Mouse (Mus musculus): ENCODE data around the gene Ankrd34b. TPM values are rescaled to one million over a fixed set of nuclear protein-coding genes. Genes with fewer than 3 reads are reported as not detected.

Ankrd34b gene
- total RNA-seq, 2 experiments from 2014 or later, result 12.7 to 14.0 TPM

DNA sequence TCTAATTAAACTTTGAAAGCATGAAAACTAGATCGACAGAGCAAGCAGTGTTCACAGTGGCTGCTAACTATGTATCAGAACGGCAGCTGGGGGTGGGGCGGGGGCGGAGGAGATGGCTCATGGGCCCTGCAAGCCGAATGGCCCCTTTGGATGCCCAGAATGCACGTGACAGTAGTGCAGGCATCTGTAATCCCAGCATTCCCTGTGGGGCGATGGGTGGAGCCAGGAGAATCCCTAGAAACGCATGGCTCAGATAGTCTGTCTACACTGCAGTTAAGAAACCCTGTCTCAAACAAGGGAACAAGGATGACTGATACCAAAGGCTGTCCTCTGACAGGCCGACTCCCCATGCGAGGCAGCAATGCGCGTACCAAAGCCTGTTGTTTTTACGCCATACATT, 14.6 kb downstream of the Ankrd34b start:
- no peak for TF ChIP-seq CTCF (conservative IDR thresholded peaks at IDR 0.05)
- no peak overlapping the region for H3K4me3 ChIP-seq
- H3K27ac ChIP-seq, result no peak overlapping the region
- DNase-seq (ENCODE audit: low spot score in 2 of 2), result no peak

DNA sequence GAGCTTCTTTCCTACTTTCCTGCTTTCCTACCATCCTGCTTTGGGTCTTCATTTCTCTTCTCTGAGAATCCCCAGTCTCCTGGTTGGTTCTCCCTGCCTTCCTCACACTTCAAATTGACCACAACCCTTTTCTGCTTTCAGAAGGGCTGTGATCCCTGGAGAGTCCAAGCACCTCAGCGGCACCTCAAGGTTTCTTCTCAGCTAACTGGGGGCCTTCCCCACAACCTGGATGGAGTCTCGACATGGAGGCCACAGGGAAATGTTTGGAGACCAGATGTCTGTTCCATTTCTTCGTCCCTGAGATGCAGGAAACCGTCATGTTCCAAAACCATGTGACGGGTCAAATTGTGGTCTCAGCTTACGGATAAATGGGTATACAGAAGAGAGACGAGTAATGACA, 21.2 kb downstream of the Ankrd34b start:
- DNase-seq (ENCODE audit: low spot score in 2 of 2), result no peak
- Histone ChIP-seq H3K4me3 (no peak overlapping the region), H3K27ac (no peak overlapping the region)
- TF ChIP-seq CTCF (conservative IDR thresholded peaks at IDR 0.05), result no peak

DNA sequence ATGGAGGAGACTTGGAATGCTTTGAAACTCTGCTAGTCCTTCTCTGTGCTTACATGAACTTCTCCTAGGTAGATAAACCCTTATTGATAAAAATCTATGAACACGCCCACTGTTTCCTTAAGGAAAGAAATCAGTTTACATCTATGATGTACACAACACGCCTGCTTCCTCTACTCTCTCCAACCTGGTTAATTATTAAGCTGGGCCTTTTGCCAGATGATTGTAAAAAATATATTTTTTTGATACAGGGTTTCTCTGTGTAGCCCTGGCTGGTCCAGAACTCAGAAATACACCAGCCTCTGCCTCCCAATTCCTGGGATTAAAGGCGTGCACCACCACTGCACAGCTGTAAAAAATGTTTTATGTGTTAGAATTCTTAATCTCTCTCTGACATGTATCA, 39.0 kb downstream of the Ankrd34b start:
- no peak for TF ChIP-seq CTCF (conservative IDR thresholded peaks at IDR 0.05)
- H3K4me3 ChIP-seq, result no peak overlapping the region

DNA sequence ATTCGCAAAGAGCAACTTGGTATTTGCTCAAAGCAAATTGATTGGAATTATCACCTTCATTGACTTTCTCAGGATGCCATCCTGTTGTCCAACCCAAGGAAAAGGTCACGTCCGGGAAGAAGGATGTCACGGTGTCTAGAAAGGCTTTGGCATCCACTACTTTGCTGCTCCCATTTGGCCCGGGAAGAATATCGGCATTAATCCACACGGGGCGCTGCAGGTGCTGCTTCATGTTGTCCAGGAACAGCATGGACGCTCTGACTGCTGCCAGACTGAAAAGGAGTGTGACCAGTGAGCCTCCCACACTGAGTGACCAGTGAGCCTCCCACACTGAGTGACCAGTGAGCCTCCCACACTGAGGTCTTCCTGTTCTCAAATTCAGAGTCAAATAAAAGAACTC, 42.2 kb downstream of the Ankrd34b start:
- Histone ChIP-seq H3K27ac (no peak overlapping the region), H3K4me3 (no peak overlapping the region)
- TF ChIP-seq CTCF (conservative IDR thresholded peaks at IDR 0.05), result no peak
- DNase-seq (ENCODE audit: low spot score in 2 of 2), result no peak

More for the DNA sequence above, 39.0 kb downstream of the Ankrd34b start:
- no peak for DNase-seq (ENCODE audit: low spot score in 2 of 2)
- no peak overlapping the region for H3K27ac ChIP-seq

DNA sequence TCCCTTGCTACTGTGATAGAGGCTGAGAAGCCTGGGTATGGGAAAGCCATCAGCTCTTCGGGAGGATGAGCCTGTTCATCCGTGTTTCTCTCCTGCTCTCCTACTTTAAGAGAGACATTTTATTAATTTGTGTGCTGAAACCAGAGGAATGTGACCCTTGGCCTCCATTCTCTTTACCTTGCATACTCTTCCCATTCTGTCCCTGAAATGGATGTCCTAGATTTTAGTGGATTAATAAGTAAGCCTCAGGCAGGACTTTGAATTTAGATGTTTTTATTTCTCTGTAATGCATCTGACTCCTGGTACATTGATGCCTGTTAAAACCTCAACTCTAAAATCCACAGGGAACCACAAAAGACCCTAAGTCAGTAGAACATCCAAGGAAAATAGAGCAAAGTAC, 43.7 kb downstream of the Ankrd34b start:
- Histone ChIP-seq H3K27ac (no peak overlapping the region), H3K4me3 (no peak overlapping the region)
- no peak for DNase-seq (ENCODE audit: low spot score in 2 of 2)
- TF ChIP-seq CTCF (conservative IDR thresholded peaks at IDR 0.05), result no peak

DNA sequence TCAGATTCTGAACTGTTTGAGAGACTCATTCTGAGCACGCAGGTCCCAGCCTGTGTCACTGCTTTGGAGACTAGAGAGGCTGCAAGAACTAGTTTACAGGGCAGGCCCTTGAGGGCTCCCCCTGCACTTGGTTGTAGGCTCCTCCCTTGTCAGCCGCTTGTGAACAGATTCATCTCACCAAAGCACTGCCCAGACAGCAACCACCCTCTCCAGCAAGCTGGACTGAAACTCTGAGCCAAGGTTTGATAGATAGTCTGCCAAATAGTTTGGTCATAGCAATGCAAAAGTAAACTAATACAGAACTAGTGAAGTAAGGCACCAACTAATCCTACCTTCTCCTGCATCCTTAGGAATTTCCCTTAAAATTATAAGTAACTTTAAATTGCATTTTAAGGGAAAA, 44.5 kb downstream of the Ankrd34b start:
- no peak for TF ChIP-seq CTCF (conservative IDR thresholded peaks at IDR 0.05)
- H3K27ac ChIP-seq, result no peak overlapping the region
- H3K4me3 ChIP-seq, result no peak overlapping the region
- DNase-seq (ENCODE audit: low spot score in 2 of 2), result no peak

DNA sequence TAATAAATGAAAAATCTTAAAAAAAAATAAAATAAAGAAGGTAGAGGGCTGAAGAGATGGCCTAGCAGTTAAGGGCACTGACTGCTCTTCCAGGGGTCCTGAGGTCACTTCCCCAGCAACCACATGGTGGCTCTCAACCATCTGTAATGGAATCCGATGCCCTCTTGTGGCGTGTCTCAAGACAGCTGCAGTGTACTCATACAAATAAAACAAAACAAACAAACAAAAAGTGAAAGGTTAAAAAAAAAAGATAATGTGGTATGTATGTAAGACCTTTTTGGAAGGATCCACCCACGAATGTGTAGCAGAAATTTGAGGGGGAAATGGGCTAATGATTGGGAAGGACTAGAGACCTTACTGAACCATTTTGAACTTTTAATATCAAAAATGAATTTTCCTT, 57.7 kb downstream of the Ankrd34b start:
- peak overlapping the region; percentile 92 for H3K27ac ChIP-seq
- H3K4me3 ChIP-seq, result peak overlapping the region; percentile 54
- peak; percentile 82 for TF ChIP-seq CTCF (conservative IDR thresholded peaks at IDR 0.05)
- peak; percentile 32 to 42 for DNase-seq (ENCODE audit: low spot score in 2 of 2)

DNA sequence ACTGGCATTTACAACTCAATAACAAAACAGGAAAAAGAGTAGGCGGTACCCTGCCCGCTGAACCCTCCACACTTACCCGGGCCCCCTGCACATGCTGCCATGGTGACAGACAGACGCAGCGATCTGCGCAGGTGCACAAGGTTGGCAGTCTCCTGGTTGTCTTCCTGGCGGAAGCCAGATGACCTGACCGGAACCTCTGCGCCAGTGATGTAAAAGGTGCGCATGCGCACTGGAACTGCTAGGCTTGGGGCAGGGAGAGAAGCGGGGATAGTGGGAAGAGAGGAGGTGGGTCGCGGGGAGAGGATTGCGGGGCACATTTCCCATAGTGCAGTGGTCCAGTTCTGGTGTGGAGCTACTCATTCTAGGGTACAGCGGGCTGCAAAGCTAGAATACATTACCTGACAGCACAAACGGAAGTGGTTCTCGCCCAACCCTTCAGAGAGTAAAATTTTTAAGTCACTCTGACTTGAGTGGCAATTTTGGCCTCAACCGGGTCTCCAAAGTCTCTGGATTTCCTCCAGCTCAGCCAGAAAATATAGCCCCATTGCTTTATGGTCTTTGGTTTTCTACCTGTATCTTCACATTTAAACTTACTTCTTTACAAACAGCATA, 58.3 kb downstream of the Ankrd34b start, which contains the start of gene Fam151b:
Gene Fam151b (minus strand): TSS at position 164 of the 612 bp plus-strand sequence.
- DNase-seq (ENCODE audit: low spot score in 2 of 2), result peak; percentile 88 to 92
- H3K4me3 ChIP-seq, result peak within 1 kb of the TSS; percentile 54
- TF ChIP-seq CTCF (conservative IDR thresholded peaks at IDR 0.05), result no peak
- peak within 1 kb of the TSS; percentile 92 for H3K27ac ChIP-seq

DNA sequence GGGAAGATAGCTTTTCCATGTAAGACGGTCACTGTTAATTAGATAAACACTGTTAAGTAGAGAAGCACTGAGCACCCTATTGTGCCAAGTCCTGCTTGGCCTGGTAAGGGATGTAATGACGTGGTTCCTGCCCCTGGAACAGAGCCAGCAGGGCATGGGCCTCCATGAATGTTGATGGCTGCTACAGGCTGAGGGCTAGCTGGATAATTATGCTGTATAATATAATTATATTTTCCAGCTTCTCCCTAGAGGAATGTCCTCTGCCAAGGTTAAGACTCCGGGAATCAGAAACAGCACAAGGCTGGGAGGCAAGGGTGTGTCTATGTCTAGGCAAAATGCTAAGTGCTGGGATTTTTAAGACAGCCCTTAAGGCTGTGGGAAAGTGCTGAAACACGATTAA, 65.1 kb downstream of the Ankrd34b start:
- no peak overlapping the region for H3K4me3 ChIP-seq
- TF ChIP-seq CTCF (conservative IDR thresholded peaks at IDR 0.05), result no peak
- no peak for DNase-seq (ENCODE audit: low spot score in 2 of 2)
- no peak overlapping the region for H3K27ac ChIP-seq

Other genes with a start within 250 kb of the Ankrd34b start
- gene Gm20379, start 119.9 kb upstream of the Ankrd34b start, total RNA-seq (2021), result not detected
- 1 to 10 TPM; 1.3 to 1.5 TPM for gene Dhfr, start 71.2 kb upstream of the Ankrd34b start, total RNA-seq (2021)
- gene Msh3, start 70.9 kb upstream of the Ankrd34b start, total RNA-seq (2021), result 10 to 100 TPM; 24.6 to 27.8 TPM
- 10 to 100 TPM in 1 of 2 experiments, 1 to 10 TPM in 1; 8.8 to 10.7 TPM for gene Fam151b, start 58.1 kb downstream of the Ankrd34b start, total RNA-seq (2021)
- gene Zfyve16, start 105.0 kb downstream of the Ankrd34b start, total RNA-seq (2021), result 10 to 100 TPM; 16.9 to 21.0 TPM
- not detected for gene Spz1, start 150.3 kb downstream of the Ankrd34b start, total RNA-seq (2021)
- 10 to 100 TPM; 67.1 to 72.1 TPM for gene Serinc5, start 185.2 kb downstream of the Ankrd34b start, total RNA-seq (2021)